Mouse (Mus musculus): ENCODE data around the gene Fbxl5.

Gene Fbxl5

DNA sequence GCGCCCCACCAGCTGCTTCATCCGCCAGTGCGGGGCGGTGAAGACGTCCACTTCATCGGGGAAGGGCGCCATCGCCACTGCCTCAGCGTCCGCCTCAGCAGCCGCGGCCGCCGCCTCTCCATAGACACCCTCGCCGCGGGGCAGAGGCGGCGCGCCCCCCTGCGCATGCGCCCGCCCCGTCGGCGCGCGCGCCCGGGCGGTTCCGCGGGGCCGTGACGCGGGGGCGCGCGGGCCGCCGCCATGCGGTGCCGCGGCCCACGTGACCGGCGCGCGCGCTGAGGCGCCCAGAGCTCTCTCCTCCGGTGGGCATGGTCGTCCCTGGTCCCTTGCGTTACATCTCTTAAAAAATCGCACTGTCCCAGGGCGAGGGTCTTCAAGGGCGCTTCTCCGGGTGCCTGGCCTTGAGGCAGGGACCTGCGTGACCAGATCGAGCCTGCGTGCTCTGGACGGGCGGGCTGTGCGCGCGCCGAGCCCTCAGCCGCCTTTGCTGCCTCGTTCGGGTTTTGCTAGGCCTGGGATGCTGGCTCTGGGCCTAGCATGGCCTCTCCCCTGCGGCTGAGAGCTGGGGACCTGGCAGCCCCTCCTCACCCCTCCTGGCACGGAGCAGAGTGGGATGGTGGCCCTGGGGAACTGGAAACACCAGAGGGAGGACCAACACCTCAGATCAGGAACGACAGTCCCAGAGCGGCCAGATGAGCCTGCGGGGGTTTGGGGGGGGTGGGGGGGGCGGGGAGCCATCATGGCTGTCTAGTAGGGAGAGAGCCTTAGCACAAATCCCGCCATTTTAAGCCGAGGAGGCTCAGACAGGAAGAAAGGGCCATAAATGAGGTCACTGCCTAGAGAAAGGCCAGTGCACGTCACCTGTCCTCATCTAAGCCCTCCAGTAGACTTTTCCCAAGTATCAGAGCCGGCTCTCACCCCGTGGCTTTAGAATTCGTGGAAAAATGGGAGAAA, 39.2 kb downstream of the Fbxl5 start:
- DNase-seq: peak; percentile 83

- DNase-seq: no peak
These were observed 39.9 kb downstream of the Fbxl5 start for GRCm38 (mm10) chr5:43781423-43781976.

DNA sequence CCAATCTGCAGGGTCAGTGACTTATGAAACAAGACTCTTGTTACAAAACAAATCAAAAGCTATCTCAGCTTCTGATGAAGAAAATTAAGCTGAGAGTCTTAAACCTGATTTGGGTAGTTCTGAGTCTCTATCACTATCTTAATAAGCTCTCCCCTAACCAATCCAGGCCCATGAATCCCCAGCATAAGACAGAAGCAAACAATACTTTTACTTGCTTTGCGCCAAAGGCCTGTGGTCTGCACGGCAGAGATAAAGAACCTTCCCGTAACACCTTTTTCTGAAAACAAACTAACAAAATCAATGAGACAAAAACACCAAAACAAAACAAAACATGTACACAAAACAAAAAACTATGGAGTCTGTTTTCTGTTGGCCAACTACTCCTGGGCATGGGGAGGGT, 42.9 kb downstream of the Fbxl5 start:
- DNase-seq: no peak

GRCm38 (mm10) chr5:43776993-43777392, 44.4 kb downstream of the Fbxl5 start:
- DNase-seq: no peak

DNA sequence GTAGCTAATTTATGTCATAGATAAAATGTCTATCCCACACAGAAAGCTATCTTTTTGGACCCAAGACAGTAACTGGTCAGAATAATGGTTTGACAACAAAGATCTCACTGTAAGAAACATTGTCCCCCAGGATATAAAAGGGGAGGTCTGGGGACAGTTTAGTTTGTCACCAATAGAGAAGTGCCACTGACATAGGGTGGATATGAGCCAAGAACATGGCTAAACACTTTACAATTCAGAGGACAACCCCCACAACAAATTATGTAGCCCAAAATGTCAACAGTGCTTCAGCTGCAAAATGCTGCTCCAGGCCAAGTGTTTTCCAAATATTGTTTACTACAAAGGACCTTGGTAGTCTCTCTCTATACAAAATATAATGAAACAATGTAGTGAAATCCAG, 45.0 kb downstream of the Fbxl5 start:
- DNase-seq: no peak

GRCm38 (mm10) chr5:43771555-43771954, 49.9 kb downstream of the Fbxl5 start:
- DNase-seq: no peak

GRCm38 (mm10) chr5:43770618-43771354, 50.7 kb downstream of the Fbxl5 start:
- DNase-seq: no peak

DNA sequence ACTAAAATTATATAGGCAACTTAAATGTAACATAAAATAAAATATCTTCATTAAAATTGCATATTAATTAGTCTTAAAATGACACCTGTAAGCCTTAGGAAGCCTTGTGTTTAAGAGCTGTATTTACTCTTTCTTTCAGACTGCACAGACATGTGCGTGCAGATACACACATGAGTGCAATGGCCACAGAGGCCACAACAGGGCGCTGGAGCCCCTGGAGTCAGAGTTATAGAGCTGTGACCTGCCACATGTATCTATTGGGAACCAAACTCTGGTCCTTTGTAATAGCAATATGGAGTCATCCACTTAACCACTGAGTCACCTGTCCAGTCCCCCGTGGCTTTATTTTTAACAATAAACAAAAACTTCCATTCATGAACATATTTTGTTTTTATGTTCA, 72.3 kb downstream of the Fbxl5 start:
- no peak for DNase-seq

GRCm38 (mm10) chr5:43748039-43748438, 73.4 kb downstream of the Fbxl5 start:
- no peak for DNase-seq

GRCm38 (mm10) chr5:43745156-43745555, 76.3 kb downstream of the Fbxl5 start:
- no peak for DNase-seq

GRCm38 (mm10) chr5:43744187-43744586, 77.3 kb downstream of the Fbxl5 start:
- no peak for DNase-seq

GRCm38 (mm10) chr5:43732381-43732780, 89.1 kb downstream of the Fbxl5 start:
- peak; percentile 43 for DNase-seq

GRCm38 (mm10) chr5:43728375-43729165, 92.9 kb downstream of the Fbxl5 start:
- no peak for DNase-seq

DNA sequence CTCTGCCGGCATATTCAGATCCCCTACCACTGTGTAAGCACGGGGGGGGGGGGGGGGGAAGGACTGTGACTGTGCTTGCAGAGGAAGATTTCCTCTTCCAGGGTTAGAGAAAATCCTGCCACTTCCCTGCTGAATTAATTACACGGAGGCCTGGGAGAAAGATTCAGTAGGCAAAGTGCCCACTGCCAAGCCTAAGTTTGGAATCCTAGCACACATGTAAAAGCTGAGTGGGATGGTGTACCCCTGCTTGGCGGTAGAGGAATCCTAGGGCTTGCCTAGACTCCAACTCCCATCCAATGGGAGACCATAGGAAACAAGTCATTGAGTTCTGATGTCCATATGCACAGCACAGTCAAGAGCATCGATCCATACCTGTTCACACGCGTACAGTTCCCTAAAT, 97.6 kb downstream of the Fbxl5 start:
- no peak for DNase-seq

DNA sequence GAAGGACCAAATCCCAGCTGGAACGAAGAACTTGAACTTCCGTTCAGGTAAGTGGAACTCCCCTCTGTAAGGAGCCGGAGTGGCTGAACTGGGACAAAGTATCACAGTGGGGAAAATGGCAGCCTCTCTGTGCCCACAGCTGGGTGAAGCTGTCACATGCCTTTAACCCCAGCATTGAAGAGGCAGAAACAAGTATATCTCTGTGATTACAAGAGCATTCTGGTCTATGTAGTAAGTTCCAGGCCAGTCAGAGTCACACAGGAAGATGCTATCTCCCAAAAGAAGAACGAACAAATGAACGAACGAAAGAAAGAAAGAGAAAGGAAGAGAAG, 99.0 kb downstream of the Fbxl5 start:
- DNase-seq: no peak

- DNase-seq: no peak
These were observed 99.6 kb downstream of the Fbxl5 start for GRCm38 (mm10) chr5:43721538-43722451.

DNA sequence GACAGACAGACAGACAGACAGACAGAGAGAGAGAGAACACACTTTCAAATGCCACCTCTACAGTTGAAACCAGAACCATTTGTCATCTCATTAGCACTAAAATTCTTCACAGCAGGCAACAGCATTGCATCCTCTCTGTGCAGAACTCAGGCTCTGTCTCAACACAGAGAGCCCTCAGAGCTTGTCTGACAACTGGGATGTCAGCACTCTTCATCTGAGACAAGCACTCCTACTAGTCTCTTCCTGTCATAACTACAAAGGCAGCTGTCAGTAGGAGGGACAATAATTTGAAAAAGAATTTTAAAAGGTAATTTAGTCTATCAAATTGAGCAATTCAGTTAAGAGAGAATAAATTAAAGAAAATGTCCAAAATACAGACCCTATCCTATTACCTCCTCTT, 122.2 kb downstream of the Fbxl5 start:
- DNase-seq: no peak

DNA sequence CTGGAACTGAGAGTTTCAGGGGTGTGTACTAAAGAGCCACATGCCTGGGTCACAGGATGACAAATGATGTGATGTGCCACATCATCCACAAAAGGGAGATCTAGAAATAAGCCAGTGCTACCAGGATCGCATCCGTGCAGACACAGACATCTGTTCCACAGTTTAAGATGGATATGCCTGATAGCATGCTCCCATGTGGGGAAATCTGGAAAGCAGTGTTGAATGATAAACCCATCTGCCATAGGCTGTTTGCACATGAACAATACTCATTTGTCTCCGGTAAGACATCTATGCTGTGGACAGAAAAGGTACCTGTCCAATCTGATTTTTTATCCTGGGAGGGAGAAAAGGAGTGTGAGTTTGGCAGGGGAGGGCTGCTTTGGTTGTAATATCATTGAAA, 124.3 kb downstream of the Fbxl5 start:
- no peak for DNase-seq

Data from right cerebral cortex, postnatal 25 days (tissue).